Mouse (Mus musculus): ENCODE data around the gene Serpina3i. TPM values are rescaled to one million over a fixed set of nuclear protein-coding genes. Genes with fewer than 3 reads are reported as not detected.
"Not testable (repeated sequence)": the region's sequence is repeated elsewhere in the genome, so short reads cannot be mapped to it uniquely, and the experiment has no call there.

Gene Serpina3i
- total and polyA plus RNA-seq, 2 experiments, result 0.04 to 0.46 TPM

DNA sequence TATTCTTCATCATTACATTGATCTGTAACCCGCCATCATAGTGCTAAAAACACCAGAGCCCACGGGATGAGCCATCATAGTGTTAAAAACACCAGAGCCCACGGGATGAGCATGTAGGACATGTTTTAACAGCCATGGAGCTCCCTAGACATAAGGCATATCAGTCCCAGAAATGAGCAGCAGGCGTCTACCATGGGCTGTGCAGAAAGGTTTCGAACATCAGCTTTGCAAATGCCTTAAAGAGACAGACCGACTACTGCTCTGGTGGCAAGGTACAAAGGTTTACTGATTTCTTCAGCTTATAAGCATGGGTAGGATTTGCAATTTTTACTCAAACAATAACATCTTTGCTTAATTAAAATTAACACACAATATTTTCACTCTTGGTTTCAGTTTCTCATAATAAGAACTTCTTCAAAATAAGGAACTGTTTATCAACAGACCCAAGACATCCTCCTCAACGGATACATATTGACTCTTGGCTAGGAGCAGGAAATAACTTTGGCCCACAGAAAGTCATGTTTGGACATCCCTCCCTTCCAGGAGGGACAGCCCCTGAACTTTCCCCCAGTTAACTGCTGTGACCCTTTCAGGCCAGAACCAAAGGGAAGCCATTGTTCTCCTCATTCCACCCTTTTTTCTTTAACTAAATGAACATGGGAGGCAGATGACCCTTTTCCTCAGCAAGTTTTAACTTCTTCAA is 38.2 kb upstream of the Serpina3i start:
- Histone ChIP-seq H3K4me1 (ENCODE audit: control insufficient read depth, insufficient read depth, low read length) (peaks cover 13% of the 10 kb centered on the region), H3K79me2 (ENCODE audit: control insufficient read depth, insufficient read depth, low read length) (no peaks in the 10 kb centered on the region), H3K36me3 (ENCODE audit: control insufficient read depth, insufficient read depth, low read length) (no peaks in the 10 kb centered on the region), H3K27me3 (ENCODE audit: control insufficient read depth, insufficient read depth, low read length) (no peaks in the 10 kb centered on the region), H3K4me3 (ENCODE audit: insufficient read depth, low read depth, low read length) (no peak overlapping the region), H3K27ac (replicated peaks; ENCODE audit: insufficient read depth, low read depth, low read length) (no peak overlapping the region; the same call in 1 of the 2 replicates), H3K9ac (ENCODE audit: low read depth, low read length) (no peak overlapping the region)
- WGBS, result 50% methylated on average over 7 of the region's 7 CpGs
- peak; percentile 66 for DNase-seq (ENCODE audit: extremely low read depth, low read depth, low spot score)
- TF ChIP-seq CTCF (IDR thresholded peaks at IDR 0.05; ENCODE audit: low read depth, low read length) (no peak), POLR2A (IDR thresholded peaks at IDR 0.05; ENCODE audit: extremely low read depth, insufficient read depth, low read length) (no peak)

GRCm38 (mm10) chr12:104230762-104231161 is 32.2 kb upstream of the Serpina3i start:
- 65% methylated on average over 2 of the region's 2 CpGs for WGBS
- H3K27me3 ChIP-seq (ENCODE audit: control insufficient read depth, insufficient read depth, low read length), result no peaks in the 10 kb centered on the region
- H3K4me1 ChIP-seq (ENCODE audit: control insufficient read depth, insufficient read depth, low read length), result peaks cover 13% of the 10 kb centered on the region; the same call in 1 of the 2 replicates
- peak overlapping the region; percentile 46 for H3K27ac ChIP-seq (replicated peaks; ENCODE audit: insufficient read depth, low read depth, low read length)
- DNase-seq (ENCODE audit: extremely low read depth, low read depth, low spot score), result peak; percentile 43
- no peak overlapping the region for H3K4me3 ChIP-seq (ENCODE audit: insufficient read depth, low read depth, low read length)
- TF ChIP-seq CTCF (IDR thresholded peaks at IDR 0.05; ENCODE audit: low read depth, low read length) (no peak), POLR2A (IDR thresholded peaks at IDR 0.05; ENCODE audit: extremely low read depth, insufficient read depth, low read length) (no peak)
- no peaks in the 10 kb centered on the region for H3K36me3 ChIP-seq (ENCODE audit: control insufficient read depth, insufficient read depth, low read length)
- no peaks in the 10 kb centered on the region for H3K79me2 ChIP-seq (ENCODE audit: control insufficient read depth, insufficient read depth, low read length)
- H3K9ac ChIP-seq (ENCODE audit: low read depth, low read length), result no peak overlapping the region

DNA sequence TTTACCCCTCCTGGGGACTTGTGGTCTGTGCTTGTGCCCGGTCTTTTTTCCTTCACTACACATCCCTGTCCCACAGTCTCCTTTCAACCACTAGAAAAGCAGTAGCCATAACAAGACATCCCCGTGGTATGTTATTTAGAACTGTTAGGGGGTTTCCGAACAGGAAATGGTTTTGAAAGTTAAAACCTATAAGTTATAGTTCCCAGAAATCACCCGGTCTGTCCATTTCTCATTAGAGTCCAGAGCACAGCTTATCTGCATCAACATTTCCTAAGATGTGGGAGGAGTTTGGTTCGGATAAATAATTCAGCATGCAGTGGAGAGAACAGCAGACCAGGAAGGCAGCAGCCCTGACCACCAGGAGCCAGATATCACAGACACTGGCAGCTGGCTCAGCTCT is 27.0 kb upstream of the Serpina3i start, which contains the start of gene Serpina3g:
Serpina3g (plus strand) TSS at position 331 of the 400 bp plus-strand sequence.
- peak; percentile 10 for DNase-seq (ENCODE audit: extremely low read depth, low read depth, low spot score)

DNA sequence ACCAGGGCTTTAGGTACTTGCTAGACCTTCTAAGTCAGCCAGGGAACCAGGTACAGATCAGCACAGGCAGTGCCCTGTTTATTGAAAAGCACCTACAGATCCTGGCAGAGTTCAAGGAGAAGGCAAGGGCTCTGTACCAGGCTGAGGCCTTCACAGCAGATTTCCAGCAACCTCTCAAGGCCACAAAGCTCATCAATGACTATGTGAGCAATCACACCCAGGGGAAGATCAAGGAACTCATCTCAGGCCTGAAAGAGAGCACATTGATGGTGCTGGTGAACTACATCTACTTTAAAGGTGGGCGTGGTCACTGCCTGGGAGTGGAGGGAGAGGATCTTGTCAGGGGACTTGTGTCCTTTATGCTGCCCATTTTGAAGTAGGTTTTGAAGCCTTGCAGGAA is 24.9 kb upstream of the Serpina3i start:
- H3K27ac ChIP-seq (replicated peaks; ENCODE audit: insufficient read depth, low read depth, low read length); H3K27me3 ChIP-seq (ENCODE audit: control insufficient read depth, insufficient read depth, low read length); H3K9ac ChIP-seq (ENCODE audit: low read depth, low read length); H3K4me3 ChIP-seq (ENCODE audit: insufficient read depth, low read depth, low read length); H3K79me2 ChIP-seq (ENCODE audit: control insufficient read depth, insufficient read depth, low read length); H3K4me1 ChIP-seq (ENCODE audit: control insufficient read depth, insufficient read depth, low read length); H3K36me3 ChIP-seq (ENCODE audit: control insufficient read depth, insufficient read depth, low read length); DNase-seq (ENCODE audit: extremely low read depth, low read depth, low spot score): not testable (repeated sequence)
- WGBS, result 94% methylated on average over 1 of the region's 1 CpGs

More for the DNA sequence above, 27.0 kb upstream of the Serpina3i start, which contains the start of gene Serpina3g:
- H3K27ac ChIP-seq (replicated peaks; ENCODE audit: insufficient read depth, low read depth, low read length), result peak within 1 kb of the TSS; percentile 68
- H3K79me2 ChIP-seq (ENCODE audit: control insufficient read depth, insufficient read depth, low read length), result no peaks in the 10 kb centered on the region; the same call in 1 of the 2 replicates
- peaks cover 13% of the 10 kb centered on the region; the same call in 1 of the 2 replicates for H3K4me1 ChIP-seq (ENCODE audit: control insufficient read depth, insufficient read depth, low read length)
- no peak for TF ChIP-seq CTCF (IDR thresholded peaks at IDR 0.05; ENCODE audit: low read depth, low read length)
- no peak for TF ChIP-seq POLR2A (IDR thresholded peaks at IDR 0.05; ENCODE audit: extremely low read depth, insufficient read depth, low read length)
- no peaks in the 10 kb centered on the region for H3K27me3 ChIP-seq (ENCODE audit: control insufficient read depth, insufficient read depth, low read length)
- WGBS, result 61% methylated on average over 5 of the region's 5 CpGs
- H3K4me3 ChIP-seq (ENCODE audit: insufficient read depth, low read depth, low read length), result peak within 1 kb of the TSS; percentile 44
- peak within 1 kb of the TSS; percentile 50 for H3K9ac ChIP-seq (ENCODE audit: low read depth, low read length)
- no peaks in the 10 kb centered on the region for H3K36me3 ChIP-seq (ENCODE audit: control insufficient read depth, insufficient read depth, low read length)

GRCm38 (mm10) chr12:104243307-104243706 is 19.6 kb upstream of the Serpina3i start:
- H3K79me2 ChIP-seq (ENCODE audit: control insufficient read depth, insufficient read depth, low read length), result no peaks in the 10 kb centered on the region
- DNase-seq (ENCODE audit: extremely low read depth, low read depth, low spot score), result no peak
- H3K27me3 ChIP-seq (ENCODE audit: control insufficient read depth, insufficient read depth, low read length), result no peaks in the 10 kb centered on the region
- H3K4me3 ChIP-seq (ENCODE audit: insufficient read depth, low read depth, low read length), result no peak overlapping the region
- peaks cover 5% of the 10 kb centered on the region; the same call in 1 of the 2 replicates for H3K4me1 ChIP-seq (ENCODE audit: control insufficient read depth, insufficient read depth, low read length)
- H3K36me3 ChIP-seq (ENCODE audit: control insufficient read depth, insufficient read depth, low read length), result no peaks in the 10 kb centered on the region
- no peak overlapping the region for H3K27ac ChIP-seq (replicated peaks; ENCODE audit: insufficient read depth, low read depth, low read length)
- TF ChIP-seq CTCF (IDR thresholded peaks at IDR 0.05; ENCODE audit: low read depth, low read length) (no peak), POLR2A (IDR thresholded peaks at IDR 0.05; ENCODE audit: extremely low read depth, insufficient read depth, low read length) (no peak)
- H3K9ac ChIP-seq (ENCODE audit: low read depth, low read length), result no peak overlapping the region

GRCm38 (mm10) chr12:104245092-104245491 is 17.8 kb upstream of the Serpina3i start:
- peak; percentile 37 for DNase-seq (ENCODE audit: extremely low read depth, low read depth, low spot score)
- TF ChIP-seq POLR2A (IDR thresholded peaks at IDR 0.05; ENCODE audit: extremely low read depth, insufficient read depth, low read length), result no peak
- peak; percentile 54; the same call in 1 of the 2 replicates for TF ChIP-seq CTCF (IDR thresholded peaks at IDR 0.05; ENCODE audit: low read depth, low read length)
- H3K79me2 ChIP-seq (ENCODE audit: control insufficient read depth, insufficient read depth, low read length), result no peaks in the 10 kb centered on the region
- peaks cover 5% of the 10 kb centered on the region; the same call in 1 of the 2 replicates for H3K4me1 ChIP-seq (ENCODE audit: control insufficient read depth, insufficient read depth, low read length)
- no peak overlapping the region for H3K4me3 ChIP-seq (ENCODE audit: insufficient read depth, low read depth, low read length)
- no peaks in the 10 kb centered on the region for H3K36me3 ChIP-seq (ENCODE audit: control insufficient read depth, insufficient read depth, low read length)
- WGBS, result 93% methylated on average over 1 of the region's 1 CpGs
- no peak overlapping the region for H3K9ac ChIP-seq (ENCODE audit: low read depth, low read length)
- H3K27me3 ChIP-seq (ENCODE audit: control insufficient read depth, insufficient read depth, low read length), result no peaks in the 10 kb centered on the region
- H3K27ac ChIP-seq (replicated peaks; ENCODE audit: insufficient read depth, low read depth, low read length), result no peak overlapping the region

All from liver, adult 2 months (tissue).